Mouse (Mus musculus) right cerebral cortex, postnatal 4 days (tissue): Measurements from ENCODE around the gene Mcam.
A peak's percentile ranks its signal among the peaks of the same experiment; 100 is the strongest.

Source experiments
- DNase-seq: peaks from one replicate; pipeline ENCODE4 v3.0.0-alpha.2; 2022

The Mcam gene

GRCm38 (mm10) chr9:44134101-44134850 lies at the start of gene Mcam:
Gene Mcam, plus strand, starts transcription at chr9:44134469.
- DNase-seq: peak; percentile 68

- DNase-seq: peak; percentile 81
Measured at GRCm38 (mm10) chr9:44084659-44085229, 49.5 kb upstream of the Mcam start.

DNA sequence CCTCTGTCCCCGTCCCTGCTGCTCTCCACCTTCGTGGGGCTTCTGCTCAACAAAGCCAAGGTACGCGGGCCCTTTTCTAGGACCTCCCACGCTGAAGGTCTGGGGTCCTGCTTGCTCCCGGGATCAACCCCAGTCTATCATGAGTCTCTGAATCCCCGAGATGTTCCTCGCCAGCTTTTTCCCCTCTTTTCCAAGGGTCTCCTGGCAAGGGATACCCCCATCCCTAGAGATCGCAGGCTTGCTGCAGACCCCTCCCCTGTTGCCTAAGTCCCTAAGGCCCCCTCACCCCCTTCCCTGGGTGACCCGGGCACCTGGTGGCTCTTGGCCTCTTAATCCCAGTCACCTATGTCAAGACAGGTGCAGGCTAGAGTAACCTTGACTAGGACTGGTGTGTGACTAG lies 49.0 kb upstream of the Mcam start:
- no peak for DNase-seq

DNA sequence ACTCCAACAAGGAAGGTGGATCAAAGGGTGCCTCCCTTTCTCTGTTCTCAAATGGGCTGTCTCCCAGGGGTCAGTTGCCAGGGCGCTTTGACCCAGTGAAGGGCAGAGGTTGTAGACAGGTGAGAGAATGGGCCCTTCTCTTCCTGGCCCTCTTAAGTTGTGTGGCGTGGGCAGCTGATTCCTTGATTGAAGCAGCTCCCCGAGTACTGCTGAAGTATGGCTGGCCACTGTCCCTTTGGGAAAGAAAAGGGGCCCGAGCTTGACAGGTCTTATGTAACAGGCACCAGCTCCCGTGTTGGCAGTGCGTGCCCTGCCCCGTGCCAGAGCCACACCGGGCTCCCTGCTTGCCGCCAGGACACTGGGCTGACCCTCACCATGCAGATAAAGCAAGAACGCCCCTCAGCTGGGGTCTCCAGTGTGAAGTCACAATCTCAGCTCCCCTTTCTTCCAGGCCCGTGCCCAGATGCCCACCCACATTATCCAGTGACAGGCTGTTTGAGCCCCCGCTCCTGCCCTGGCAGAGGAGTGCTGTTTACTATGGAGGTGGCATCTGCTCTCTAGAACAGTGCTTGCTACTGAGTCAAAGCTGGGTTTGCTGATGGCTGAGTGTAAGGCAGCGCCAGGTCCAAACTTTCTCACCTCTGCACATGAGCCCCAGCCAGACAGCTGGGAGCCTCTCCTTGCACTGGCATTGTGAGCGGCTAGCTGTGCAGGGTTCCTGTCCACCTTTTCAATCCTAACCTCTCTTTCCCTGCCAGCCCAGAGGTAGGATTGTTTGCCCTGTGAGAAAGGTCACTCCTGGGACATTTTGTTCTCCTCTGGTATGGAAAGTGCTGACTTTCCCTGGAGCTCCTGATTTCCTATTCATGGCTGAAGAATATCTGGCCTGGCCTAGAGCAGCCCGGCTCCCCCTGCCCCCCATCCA lies 48.3 kb upstream of the Mcam start:
- no peak for DNase-seq

- DNase-seq: no peak
Measured at GRCm38 (mm10) chr9:44086960-44087359, 47.3 kb upstream of the Mcam start.

- no peak for DNase-seq
Measured at GRCm38 (mm10) chr9:44087761-44088455, 46.4 kb upstream of the Mcam start.

DNA sequence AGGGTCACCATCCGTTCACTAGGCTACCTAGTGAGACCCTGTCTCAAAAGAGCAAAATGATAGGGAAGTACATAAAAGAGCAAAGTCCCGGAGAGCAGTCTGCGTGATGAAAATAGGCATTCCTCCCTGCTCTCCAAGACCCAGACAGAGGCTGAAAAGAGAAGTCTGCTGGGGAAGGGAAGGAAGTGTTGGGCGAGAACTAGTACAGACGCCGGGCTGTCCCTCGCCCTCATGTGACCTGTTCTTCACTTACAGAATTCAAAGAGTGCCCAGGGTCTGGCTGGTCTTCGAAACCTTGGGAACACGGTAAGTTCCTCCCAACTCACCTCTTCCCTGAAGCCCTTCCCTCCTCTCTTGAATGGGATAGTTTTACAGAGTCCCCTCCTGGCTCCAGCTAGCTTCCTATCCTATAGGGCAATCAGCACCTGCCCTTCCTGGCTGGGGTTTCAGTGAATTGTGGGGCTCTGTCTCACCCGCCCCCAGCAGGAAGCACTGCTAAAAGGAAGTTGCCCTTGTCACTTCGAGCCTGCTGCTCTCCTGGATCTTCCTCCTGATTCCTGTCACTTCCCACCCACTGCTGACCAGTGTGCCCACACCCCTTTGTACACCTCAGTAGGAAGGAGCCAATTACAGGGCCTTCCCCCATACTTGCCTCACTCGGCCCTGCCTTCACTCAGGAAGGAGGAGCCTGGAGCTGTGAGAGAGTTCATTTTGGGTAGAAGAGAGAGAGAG lies 45.2 kb upstream of the Mcam start:
- DNase-seq: no peak

GRCm38 (mm10) chr9:44093612-44094503 lies 40.4 kb upstream of the Mcam start:
- DNase-seq: peak; percentile 78

DNA sequence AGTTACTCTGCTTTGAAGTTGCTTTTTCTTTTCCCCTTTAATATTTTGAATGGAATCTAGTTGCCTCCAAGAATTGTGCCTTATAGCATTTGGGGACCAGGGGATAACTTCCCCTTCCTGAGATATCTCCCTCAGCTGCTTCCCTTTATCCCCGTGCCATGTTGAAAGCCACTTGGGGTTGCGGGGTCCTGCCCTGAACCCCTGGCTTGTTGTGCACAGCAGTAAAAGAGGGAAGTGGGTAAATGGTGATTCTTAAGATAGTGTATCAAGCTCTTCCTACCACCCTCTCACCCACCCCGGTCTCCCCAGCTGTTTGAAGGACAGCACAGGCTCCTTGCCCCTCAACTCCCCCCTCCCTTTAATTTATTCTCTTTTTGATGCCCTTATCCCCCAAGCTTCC lies 39.5 kb upstream of the Mcam start:
- DNase-seq: no peak

DNA sequence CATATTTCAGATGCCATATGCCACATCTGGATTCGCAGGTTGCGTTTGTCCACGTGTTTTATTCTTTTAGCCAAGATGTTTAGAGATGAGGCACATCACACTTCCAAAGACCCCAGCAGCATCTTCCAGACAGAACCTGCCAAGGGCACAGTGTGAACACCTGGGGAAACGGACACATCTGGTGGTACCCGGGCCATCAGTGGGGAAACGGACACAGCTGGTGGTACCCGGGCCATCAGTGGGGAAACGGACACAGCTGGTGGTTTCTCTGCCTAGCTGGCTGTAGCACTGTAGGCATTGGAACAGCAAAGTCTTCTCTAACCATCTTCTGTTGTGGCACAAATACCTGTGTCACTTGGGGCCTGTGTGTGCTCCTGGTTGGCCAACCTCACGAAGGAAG lies 38.5 kb upstream of the Mcam start:
- no peak for DNase-seq

- DNase-seq: peak; percentile 48
Measured at GRCm38 (mm10) chr9:44096536-44096935, 37.7 kb upstream of the Mcam start.

- DNase-seq: no peak
Measured at GRCm38 (mm10) chr9:44101490-44101889, 32.8 kb upstream of the Mcam start, which contains the start of gene Mfrp. Gene Mfrp, plus strand, starts transcription at chr9:44101729.

GRCm38 (mm10) chr9:44104881-44105280 lies 29.4 kb upstream of the Mcam start:
- DNase-seq: no peak

- DNase-seq: no peak
Measured at GRCm38 (mm10) chr9:44105781-44106180, 28.5 kb upstream of the Mcam start.

GRCm38 (mm10) chr9:44106182-44106581 lies 28.1 kb upstream of the Mcam start:
- no peak for DNase-seq

- no peak for DNase-seq
Measured at GRCm38 (mm10) chr9:44106596-44106995, 27.7 kb upstream of the Mcam start.

- peak; percentile 78 for DNase-seq
Measured at GRCm38 (mm10) chr9:44107110-44107509, 27.2 kb upstream of the Mcam start, which contains the start of gene C1qtnf5. Gene C1qtnf5, plus strand, starts transcription at chr9:44107245.

DNA sequence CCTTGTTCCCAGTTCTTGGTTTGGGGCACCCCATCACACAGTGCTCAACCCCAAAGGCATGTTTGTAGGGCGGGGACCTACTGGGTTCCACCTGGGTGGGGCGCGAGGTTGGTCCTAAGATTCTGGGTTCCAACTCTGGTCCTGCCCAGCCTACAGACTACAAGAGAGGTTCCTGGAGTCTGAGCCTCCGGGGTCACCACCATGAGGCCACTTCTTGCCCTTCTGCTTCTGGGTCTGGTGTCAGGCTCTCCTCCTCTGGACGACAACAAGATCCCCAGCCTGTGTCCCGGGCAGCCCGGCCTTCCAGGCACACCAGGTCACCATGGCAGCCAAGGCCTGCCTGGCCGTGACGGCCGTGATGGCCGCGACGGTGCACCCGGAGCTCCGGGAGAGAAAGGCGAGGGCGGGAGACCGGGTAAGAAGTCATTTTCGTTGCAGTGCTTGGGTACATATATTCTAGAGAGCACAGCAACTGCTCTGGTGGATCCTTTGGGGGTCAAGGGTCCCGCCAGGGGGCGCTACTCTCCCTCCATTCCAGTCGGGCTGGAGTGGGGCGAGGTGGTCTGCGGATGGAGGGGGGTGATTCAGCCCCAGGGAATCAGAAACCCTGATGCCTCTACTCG lies 26.6 kb upstream of the Mcam start:
- DNase-seq: peak; percentile 76

DNA sequence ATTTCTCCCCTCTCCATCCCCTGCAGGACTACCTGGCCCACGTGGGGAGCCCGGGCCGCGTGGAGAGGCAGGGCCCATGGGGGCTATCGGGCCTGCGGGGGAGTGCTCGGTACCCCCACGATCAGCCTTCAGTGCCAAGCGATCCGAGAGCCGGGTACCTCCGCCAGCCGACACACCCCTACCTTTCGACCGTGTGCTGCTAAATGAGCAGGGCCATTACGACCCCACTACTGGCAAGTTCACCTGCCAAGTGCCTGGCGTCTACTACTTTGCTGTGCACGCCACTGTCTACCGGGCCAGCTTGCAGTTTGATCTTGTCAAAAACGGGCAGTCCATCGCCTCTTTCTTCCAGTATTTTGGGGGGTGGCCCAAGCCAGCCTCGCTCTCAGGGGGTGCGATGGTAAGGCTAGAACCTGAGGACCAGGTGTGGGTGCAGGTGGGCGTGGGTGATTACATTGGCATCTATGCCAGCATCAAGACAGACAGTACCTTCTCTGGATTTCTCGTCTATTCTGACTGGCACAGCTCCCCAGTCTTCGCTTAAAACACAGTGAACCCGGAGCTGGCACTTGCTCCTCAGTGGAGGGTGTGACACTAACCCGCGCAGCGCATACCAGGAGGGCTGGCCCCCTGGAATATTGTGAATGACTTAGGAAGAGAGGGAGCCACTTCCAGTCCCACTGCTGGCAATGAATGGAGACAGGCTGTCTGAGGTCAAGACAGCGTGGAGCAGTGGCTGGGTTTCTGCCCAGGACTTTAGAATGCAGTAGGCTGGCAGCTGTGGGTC lies 25.8 kb upstream of the Mcam start:
- DNase-seq: no peak
